In genomic region chrX:73788501-73788900, GRCm38 (mm10) we compare ENCODE assay signal across 9 mouse cellular contexts. TPM values are rescaled to one million over a fixed set of nuclear protein-coding genes. Genes with fewer than 3 reads are reported as not detected.
DNase-seq lines count a peak whose midpoint lies in the region; ATAC-seq and TF ChIP-seq lines count a peak whose summit lies in the region.
"Had no signal": no experiment of that assay in that cellular context is flagged by ENCODE, and none has a peak within 500 bp of the region (broad histone marks: within the 10 kb centered on the region; RNA-seq: fewer than 3 reads in every experiment).

No protein-coding gene starts in this region.

- H3K27ac ChIP-seq in intestine, embryonic 14.5 days (ENCODE audit: low read depth), result no peak overlapping the region
- H3K27ac ChIP-seq in intestine, postnatal 0 days (ENCODE audit: low read depth, low read length), result no peak overlapping the region
- H3K27ac ChIP-seq in bone marrow macrophage, adult 2 months (ENCODE audit: insufficient read depth, low read depth, low read length), result no peak overlapping the region
- H3K27ac ChIP-seq in midbrain, embryonic 15.5 days, result no peak overlapping the region

- no peaks in the 10 kb centered on the region for H3K9me3 ChIP-seq in intestine, embryonic 14.5 days (ENCODE audit: control insufficient read depth, low read length)
- no peaks in the 10 kb centered on the region for H3K9me3 ChIP-seq in intestine, postnatal 0 days (ENCODE audit: control insufficient read depth)
- no peaks in the 10 kb centered on the region for H3K9me3 ChIP-seq in midbrain, embryonic 15.5 days

- no peak for TF ChIP-seq CTCF in intestine, postnatal 0 days (IDR thresholded peaks at IDR 0.05; ENCODE audit: low read depth)
- no peak for TF ChIP-seq CTCF in bone marrow macrophage, adult 2 months (IDR thresholded peaks at IDR 0.05; ENCODE audit: low read depth, low read length)

- 90% methylated on average over 1 of the region's 1 CpGs for WGBS in intestine, embryonic 14.5 days
- 86% methylated on average over 1 of the region's 1 CpGs for WGBS in intestine, postnatal 0 days
- 94% methylated on average over 1 of the region's 1 CpGs for WGBS in midbrain, embryonic 15.5 days

- 0 out of 2 replicates have a peak overlapping the region, but pooled peaks have one; percentile 54 for H3K4me3 ChIP-seq in intestine, embryonic 14.5 days (ENCODE audit: low read depth, low read length)
- H3K4me3 ChIP-seq in intestine, postnatal 0 days (ENCODE audit: low read depth, low read length), result no peak overlapping the region
- peak overlapping the region; percentile 66 for H3K4me3 ChIP-seq in bone marrow macrophage, adult 2 months (ENCODE audit: insufficient read depth, low read length)
- no peak overlapping the region for H3K4me3 ChIP-seq in midbrain, embryonic 15.5 days

- peaks cover 6% of the 10 kb centered on the region for H3K4me1 ChIP-seq in intestine, embryonic 14.5 days (replicated peaks; ENCODE audit: control insufficient read depth, insufficient read depth, low read length)
- H3K4me1 ChIP-seq in intestine, postnatal 0 days (replicated peaks; ENCODE audit: control insufficient read depth, insufficient read depth, low read length), result no peaks in the 10 kb centered on the region
- peaks cover 13% of the 10 kb centered on the region for H3K4me1 ChIP-seq in bone marrow macrophage, adult 2 months (ENCODE audit: control insufficient read depth, insufficient read depth, low read length)
- peaks cover 28% of the 10 kb centered on the region for H3K4me1 ChIP-seq in midbrain, embryonic 15.5 days

- TF ChIP-seq POLR2A in bone marrow macrophage, adult 2 months (IDR thresholded peaks at IDR 0.05; ENCODE audit: borderline replicate concordance, low read depth, low read length), result no peak

- peak overlapping the region; percentile 56 for H3K4me2 ChIP-seq in intestine, embryonic 14.5 days (ENCODE audit: low read length)
- no peak overlapping the region for H3K4me2 ChIP-seq in intestine, postnatal 0 days (replicated peaks; ENCODE audit: low read depth)
- peak overlapping the region; percentile 58; the same call in 1 of the 2 replicates for H3K4me2 ChIP-seq in midbrain, embryonic 15.5 days

- DNase-seq in intestine, embryonic 14.5 days (ENCODE audit: low spot score), result no peak
- peak; percentile 3 for DNase-seq in heart, postnatal 4 days
- no peak for DNase-seq in layer of hippocampus, adult 9-11 months
- DNase-seq in left cerebral cortex, adult 9 months (ENCODE audit: low spot score in 2 of 2), result no peak
- no peak for DNase-seq in spleen, postnatal 10 days (ENCODE audit: low spot score in 2 of 2)

- ATAC-seq in intestine, embryonic 14.5 days (replicated peaks; ENCODE audit: low FRiP score, low TSS enrichment, low read depth), result no peak
- no peak for ATAC-seq in intestine, postnatal 0 days
- ATAC-seq in midbrain, embryonic 15.5 days (replicated peaks), result no peak
- ATAC-seq: Patski had no signal

- no peaks in the 10 kb centered on the region for H3K27me3 ChIP-seq in intestine, embryonic 14.5 days (replicated peaks; ENCODE audit: control insufficient read depth, insufficient read depth, low read length)
- H3K27me3 ChIP-seq in intestine, postnatal 0 days (replicated peaks; ENCODE audit: control insufficient read depth, insufficient read depth, low read length), result no peaks in the 10 kb centered on the region; the same call in 1 of the 2 replicates
- no peaks in the 10 kb centered on the region for H3K27me3 ChIP-seq in midbrain, embryonic 15.5 days (replicated peaks)
- H3K27me3 ChIP-seq: Patski had no signal

- H3K36me3 ChIP-seq in intestine, embryonic 14.5 days (ENCODE audit: control insufficient read depth, insufficient read depth, low read length), result peaks cover 13% of the 10 kb centered on the region; the same call in 1 of the 2 replicates
- peaks cover 8% of the 10 kb centered on the region; the same call in 1 of the 2 replicates for H3K36me3 ChIP-seq in intestine, postnatal 0 days (ENCODE audit: control insufficient read depth, insufficient read depth)
- 0 out of 2 replicates have a peak, but pooled peaks cover 3% of the 10 kb centered on the region for H3K36me3 ChIP-seq in midbrain, embryonic 15.5 days (replicated peaks)

- H3K9ac ChIP-seq in intestine, embryonic 14.5 days (ENCODE audit: low read length), result no peak overlapping the region
- no peak overlapping the region for H3K9ac ChIP-seq in intestine, postnatal 0 days (ENCODE audit: low read depth, low read length)
- H3K9ac ChIP-seq in midbrain, embryonic 15.5 days, result no peak overlapping the region

RNA-seq across cellular contexts. Expression of gene Ssr4, which starts 1.7 kb away (rescaled TPM):
- polyA plus RNA-seq in intestine, embryonic 14.5 days (2014; fragmentation: Nextera tagmentation; extraction: Ambion mirVana), result 229 and 263 TPM in 2 replicates
- polyA plus RNA-seq in intestine, postnatal 0 days (2015; fragmentation: Nextera tagmentation; extraction: Ambion mirVana), result 299 and 323 TPM in 2 replicates
- 213 and 220 TPM in 2 replicates for polyA plus RNA-seq in bone marrow macrophage, adult 2 months (2012; ENCODE audit: insufficient read depth, insufficient read length, missing spikeins)
- 100 to 1,000 TPM; 107 to 109 TPM for total RNA-seq in heart, postnatal 4 days (2021)
- 134 and 140 TPM in 2 replicates for polyA plus RNA-seq in midbrain, embryonic 15.5 days (2015; fragmentation: Nextera tagmentation; extraction: Ambion mirVana)

RNA-seq across cellular contexts. Expression of gene Idh3g, which starts 1.8 kb away (rescaled TPM):
- polyA plus RNA-seq in intestine, embryonic 14.5 days (2014; fragmentation: Nextera tagmentation; extraction: Ambion mirVana), result 241 and 248 TPM in 2 replicates
- 142 and 145 TPM in 2 replicates for polyA plus RNA-seq in intestine, postnatal 0 days (2015; fragmentation: Nextera tagmentation; extraction: Ambion mirVana)
- polyA plus RNA-seq in bone marrow macrophage, adult 2 months (2012; ENCODE audit: insufficient read depth, insufficient read length, missing spikeins), result 123 and 136 TPM in 2 replicates
- 100 to 1,000 TPM; 401 to 448 TPM for total RNA-seq in heart, postnatal 4 days (2021)
- 258 and 267 TPM in 2 replicates for polyA plus RNA-seq in midbrain, embryonic 15.5 days (2015; fragmentation: Nextera tagmentation; extraction: Ambion mirVana)

RNA-seq across cellular contexts. Expression of gene Srpk3, which starts 14.3 kb away (rescaled TPM):
- polyA plus RNA-seq in intestine, embryonic 14.5 days (2014; fragmentation: Nextera tagmentation; extraction: Ambion mirVana), result 1.7 and 1.8 TPM in 2 replicates
- polyA plus RNA-seq in intestine, postnatal 0 days (2015; fragmentation: Nextera tagmentation; extraction: Ambion mirVana), result 0.90 and 1.3 TPM in 2 replicates
- 1.2 and 1.5 TPM in 2 replicates for polyA plus RNA-seq in bone marrow macrophage, adult 2 months (2012; ENCODE audit: insufficient read depth, insufficient read length, missing spikeins)
- total RNA-seq in heart, postnatal 4 days (2021), result 10 to 100 TPM; 49.2 to 50.9 TPM
- polyA plus RNA-seq in midbrain, embryonic 15.5 days (2015; fragmentation: Nextera tagmentation; extraction: Ambion mirVana), result 1.6 and 2.1 TPM in 2 replicates

RNA-seq across cellular contexts. Expression of gene Plxnb3, which starts 31.6 kb away (rescaled TPM):
- 0.23 and 0.27 TPM in 2 replicates for polyA plus RNA-seq in intestine, embryonic 14.5 days (2014; fragmentation: Nextera tagmentation; extraction: Ambion mirVana)
- 0.22 and 0.27 TPM in 2 replicates for polyA plus RNA-seq in intestine, postnatal 0 days (2015; fragmentation: Nextera tagmentation; extraction: Ambion mirVana)
- 4.3 and 4.7 TPM in 2 replicates for polyA plus RNA-seq in bone marrow macrophage, adult 2 months (2012; ENCODE audit: insufficient read depth, insufficient read length, missing spikeins)
- total RNA-seq in heart, postnatal 4 days (2021), result under 1 TPM; 0.54 to 0.67 TPM
- 0.23 and 0.35 TPM in 2 replicates for polyA plus RNA-seq in midbrain, embryonic 15.5 days (2015; fragmentation: Nextera tagmentation; extraction: Ambion mirVana)

RNA-seq across cellular contexts. Expression of gene Pdzd4, which starts 36.3 kb away (rescaled TPM):
- 1.1 and 1.2 TPM in 2 replicates for polyA plus RNA-seq in intestine, embryonic 14.5 days (2014; fragmentation: Nextera tagmentation; extraction: Ambion mirVana)
- polyA plus RNA-seq in intestine, postnatal 0 days (2015; fragmentation: Nextera tagmentation; extraction: Ambion mirVana), result 0.12 and 0.22 TPM in 2 replicates
- polyA plus RNA-seq in bone marrow macrophage, adult 2 months (2012; ENCODE audit: insufficient read depth, insufficient read length, missing spikeins), result not detected in 2 replicates
- total RNA-seq in heart, postnatal 4 days (2021), result 1 to 10 TPM; 3.2 to 3.4 TPM
- 5.6 and 5.9 TPM in 2 replicates for polyA plus RNA-seq in midbrain, embryonic 15.5 days (2015; fragmentation: Nextera tagmentation; extraction: Ambion mirVana)

Comparison
In these comparisons a context has a peak if more than half of its experiments do, and no peak if none do; other contexts are left out.
1. H3K4me3 ChIP-seq: peak in intestine, embryonic 14.5 days (single experiment) and bone marrow macrophage, adult 2 months (single experiment); none in intestine, postnatal 0 days (single experiment) and midbrain, embryonic 15.5 days (single experiment).